Mouse (Mus musculus) erythroblast, embryonic 14.5 days (primary cell): ENCODE data around the gene Cd47. TPM values are rescaled to one million over a fixed set of nuclear protein-coding genes. Genes with fewer than 3 reads are reported as not detected.

ENCODE experiments used
- H3K27me3 ChIP-seq: 2 replicates; pipeline ENCODE4 v1.6.1; 2012; ENCODE audit warnings: inconsistent platforms; ENCODE audit not compliant: control insufficient read depth
- H3K36me3 ChIP-seq: 2 replicates; pipeline ENCODE4 v1.6.1; 2012; ENCODE audit warnings: mild to moderate bottlenecking, inconsistent platforms; ENCODE audit not compliant: control insufficient read depth
- H3K4me1 ChIP-seq: 2 replicates; pipeline ENCODE4 v1.6.1; 2012; ENCODE audit warnings: inconsistent platforms; ENCODE audit not compliant: control insufficient read depth
- H3K4me3 ChIP-seq: replicated peaks from 2 replicates; pipeline ENCODE3; 2012; ENCODE audit warnings: moderate library complexity, mild to moderate bottlenecking, inconsistent platforms
- H3K9me3 ChIP-seq: 2 replicates; pipeline ENCODE4 v1.6.1; 2012; ENCODE audit warnings: low read length, inconsistent platforms, mixed read lengths; ENCODE audit not compliant: control insufficient read depth
- GATA1 ChIP-seq: IDR thresholded peaks from 2 replicates; pipeline ENCODE4 v1.6.1; 2012; ENCODE audit warnings: low read length, inconsistent platforms, mixed read lengths
- TAL1 ChIP-seq: IDR thresholded peaks from 3 replicates; pipeline ENCODE4 v1.6.1; 2012; ENCODE audit warnings: low read length, inconsistent platforms, mixed read lengths
- polyA plus RNA-seq: library from polyadenylated mRNA; stranded (reverse); fragments of >175 nt; gene quantifications from 2 replicates; pipeline ENCODE4 v1.2.3, GENCODE M21; 2012

Gene Cd47
- polyA plus RNA-seq, 1 experiment: 22.4 TPM

GRCm38 (mm10) chr16:49954909-49955308, 154.6 kb downstream of the Cd47 start:
- Histone ChIP-seq H3K4me3 (no peak overlapping the region), H3K27me3 (no peaks in the 10 kb centered on the region), H3K36me3 (no peaks in the 10 kb centered on the region), H3K9me3 (no peaks in the 10 kb centered on the region), H3K4me1 (no peaks in the 10 kb centered on the region)
- TF ChIP-seq GATA1: no peak
- no peak for TF ChIP-seq TAL1

- Histone ChIP-seq H3K27me3 (no peaks in the 10 kb centered on the region), H3K4me1 (no peaks in the 10 kb centered on the region), H3K9me3 (no peaks in the 10 kb centered on the region), H3K36me3 (no peaks in the 10 kb centered on the region), H3K4me3 (no peak overlapping the region)
- TF ChIP-seq TAL1 (no peak), GATA1 (no peak)
Measured at GRCm38 (mm10) chr16:49955325-49955724, 155.0 kb downstream of the Cd47 start.

- Histone ChIP-seq H3K4me3 (no peak overlapping the region), H3K36me3 (no peaks in the 10 kb centered on the region), H3K27me3 (no peaks in the 10 kb centered on the region), H3K9me3 (no peaks in the 10 kb centered on the region), H3K4me1 (no peaks in the 10 kb centered on the region)
- TF ChIP-seq TAL1: no peak
- TF ChIP-seq GATA1: no peak
Measured at GRCm38 (mm10) chr16:49955952-49956351, 155.6 kb downstream of the Cd47 start.

- Histone ChIP-seq H3K4me3 (no peak overlapping the region), H3K27me3 (no peaks in the 10 kb centered on the region), H3K9me3 (no peaks in the 10 kb centered on the region), H3K4me1 (no peaks in the 10 kb centered on the region), H3K36me3 (no peaks in the 10 kb centered on the region)
- TF ChIP-seq TAL1 (no peak), GATA1 (no peak)
Measured at GRCm38 (mm10) chr16:49956531-49957302, 156.4 kb downstream of the Cd47 start.

GRCm38 (mm10) chr16:49958900-49959436, 158.6 kb downstream of the Cd47 start:
- no peaks in the 10 kb centered on the region for H3K9me3 ChIP-seq
- TF ChIP-seq GATA1 (no peak), TAL1 (no peak)

GRCm38 (mm10) chr16:49962305-49962704, 162.0 kb downstream of the Cd47 start:
- TF ChIP-seq TAL1 (no peak), GATA1 (no peak)
- Histone ChIP-seq H3K4me3 (no peak overlapping the region), H3K27me3 (no peaks in the 10 kb centered on the region), H3K36me3 (no peaks in the 10 kb centered on the region), H3K9me3 (no peaks in the 10 kb centered on the region), H3K4me1 (peaks cover 6% of the 10 kb centered on the region)

More at GRCm38 (mm10) chr16:49958900-49959436, 158.6 kb downstream of the Cd47 start:
- no peak overlapping the region for H3K4me3 ChIP-seq
- no peaks in the 10 kb centered on the region for H3K36me3 ChIP-seq
- H3K4me1 ChIP-seq: no peaks in the 10 kb centered on the region
- H3K27me3 ChIP-seq: no peaks in the 10 kb centered on the region

GRCm38 (mm10) chr16:49964321-49964986, 164.1 kb downstream of the Cd47 start:
- Histone ChIP-seq H3K4me3 (no peak overlapping the region), H3K4me1 (peaks cover 6% of the 10 kb centered on the region), H3K27me3 (no peaks in the 10 kb centered on the region), H3K36me3 (no peaks in the 10 kb centered on the region), H3K9me3 (no peaks in the 10 kb centered on the region)
- TF ChIP-seq GATA1 (no peak), TAL1 (no peak)

Other genes with a start within 250 kb of the Cd47 start
- gene Ift57, start 101.3 kb upstream of the Cd47 start, polyA plus RNA-seq: 0.13 and 0.55 TPM in 2 replicates